Mouse (Mus musculus) neural tube, embryonic 13.5 days (tissue): ENCODE results near the gene Slc43a3. TPM values are rescaled to one million over a fixed set of nuclear protein-coding genes. Genes with fewer than 3 reads are reported as not detected.

Experiments used
- ATAC-seq: fragments of 200-750 bp; cut with Nextera tagmentation; 2 replicates; pipeline ENCODE4 v1.8.0; 2017; ENCODE audit warnings: low read depth, mild to moderate bottlenecking, moderate TSS enrichment, moderate library complexity
- H3K27ac ChIP-seq: fragments of 300-500 bp; sonication (generic); replicated peaks from 2 replicates; pipeline ENCODE4 v1.5.1; 2015; ENCODE audit warnings: moderate library complexity, mild to moderate bottlenecking, inconsistent platforms
- H3K27me3 ChIP-seq: fragments of 300-500 bp; sonication (generic); 2 replicates; pipeline ENCODE4 v1.6.1; 2015; ENCODE audit warnings: mild to moderate bottlenecking, inconsistent platforms
- H3K36me3 ChIP-seq: fragments of 300-500 bp; sonication (generic); 2 replicates; pipeline ENCODE4 v1.6.1; 2015; ENCODE audit warnings: mild to moderate bottlenecking, inconsistent platforms
- H3K4me1 ChIP-seq: fragments of 300-500 bp; sonication (generic); replicated peaks from 2 replicates; pipeline ENCODE4 v1.6.1; 2015; ENCODE audit warnings: inconsistent platforms
- H3K4me2 ChIP-seq: fragments of 300-500 bp; sonication (generic); 2 replicates; pipeline ENCODE4 v1.6.1; 2015; ENCODE audit warnings: inconsistent platforms, mild to moderate bottlenecking, moderate library complexity
- H3K4me3 ChIP-seq: fragments of 300-500 bp; sonication (generic); 2 replicates; pipeline ENCODE4 v1.5.1; 2015; ENCODE audit warnings: mild to moderate bottlenecking, inconsistent platforms
- H3K9ac ChIP-seq: fragments of 300-500 bp; sonication (generic); 2 replicates; pipeline ENCODE4 v1.6.1; 2015; ENCODE audit warnings: moderate library complexity, mild to moderate bottlenecking, inconsistent platforms
- H3K9me3 ChIP-seq: fragments of 300-500 bp; sonication (generic); 2 replicates; pipeline ENCODE4 v1.6.1; 2016; ENCODE audit warnings: inconsistent platforms
- WGBS: fragments of 180-500 bp; shearing (Covaris S2); methylation state at CpG from one replicate; pipeline ENCODE4 v1.1.7; 2015; 5-methylcytosine and 5-hydroxymethylcytosine counted together
- polyA plus RNA-seq: library from polyadenylated mRNA; unstranded; fragments of >200 nt; fragmentation: Nextera tagmentation; extraction: Ambion mirVana; gene quantifications from 2 replicates; pipeline ENCODE4 v1.2.1, GENCODE M21; 2015

The Slc43a3 gene
- polyA plus RNA-seq, 1 experiment from 2014 or later, result 8.6 TPM

DNA sequence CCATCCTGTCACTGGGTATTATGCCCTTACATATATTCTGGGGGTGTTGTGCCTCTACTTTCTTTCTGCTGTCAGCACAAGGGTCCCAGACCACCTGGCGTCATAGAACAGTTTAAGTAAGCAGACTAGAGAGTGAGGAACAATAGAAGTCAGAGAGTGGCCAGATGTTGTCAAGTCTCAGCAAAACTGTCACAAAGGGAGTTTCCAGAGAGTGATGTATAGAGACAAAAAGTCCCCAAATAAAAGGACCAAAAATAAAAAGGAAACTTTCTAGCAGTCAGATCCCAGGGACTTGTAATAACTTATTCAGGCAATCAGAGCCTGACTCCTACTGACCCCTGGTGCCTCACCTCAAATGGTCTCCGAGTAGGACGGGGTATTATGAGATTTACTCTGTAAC, 25.5 kb downstream of the Slc43a3 start:
- no peak for ATAC-seq
- Histone ChIP-seq H3K4me1 (0 out of 2 replicates have a peak, but pooled peaks cover 7% of the 10 kb centered on the region), H3K27me3 (no peaks in the 10 kb centered on the region), H3K36me3 (no peaks in the 10 kb centered on the region), H3K9me3 (no peaks in the 10 kb centered on the region), H3K9ac (no peak overlapping the region), H3K4me2 (no peak overlapping the region), H3K4me3 (no peak overlapping the region), H3K27ac (no peak overlapping the region)
- WGBS, result 72% methylated on average over 3 of the region's 3 CpGs

DNA sequence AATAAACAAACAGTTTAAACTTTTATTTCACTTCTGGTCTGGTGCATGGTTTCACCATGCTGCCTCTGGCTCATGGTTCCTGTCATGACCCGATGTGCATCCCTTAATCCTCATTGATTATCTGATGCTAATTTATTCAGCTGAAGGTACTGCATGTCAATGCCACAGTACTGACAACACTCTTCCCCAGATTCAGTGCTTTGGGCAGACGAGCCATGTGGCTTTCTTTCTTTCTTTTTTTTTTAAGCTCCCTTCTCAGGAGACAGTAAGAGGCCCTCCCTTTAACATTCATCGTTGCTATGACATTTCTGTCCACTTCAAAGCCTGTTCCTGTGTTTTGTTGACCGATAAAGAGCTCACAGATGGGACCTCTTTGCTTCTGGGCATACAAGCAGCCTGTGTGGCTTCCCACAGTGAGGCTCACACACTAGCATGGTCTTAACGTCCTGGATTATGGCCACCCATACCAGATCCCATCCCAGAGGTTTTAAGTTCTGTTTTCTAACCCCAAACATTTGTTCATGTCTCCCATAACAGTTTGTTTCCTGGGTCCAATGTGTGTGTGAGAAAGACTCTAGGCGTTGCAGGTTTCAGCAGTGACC, 26.6 kb downstream of the Slc43a3 start:
- Histone ChIP-seq H3K9ac (no peak overlapping the region), H3K4me2 (no peak overlapping the region), H3K36me3 (no peaks in the 10 kb centered on the region), H3K4me3 (no peak overlapping the region), H3K4me1 (0 out of 2 replicates have a peak, but pooled peaks cover 7% of the 10 kb centered on the region), H3K9me3 (no peaks in the 10 kb centered on the region), H3K27me3 (no peaks in the 10 kb centered on the region), H3K27ac (no peak overlapping the region)
- no peak for ATAC-seq
- 32% methylated on average over 6 of the region's 6 CpGs for WGBS

DNA sequence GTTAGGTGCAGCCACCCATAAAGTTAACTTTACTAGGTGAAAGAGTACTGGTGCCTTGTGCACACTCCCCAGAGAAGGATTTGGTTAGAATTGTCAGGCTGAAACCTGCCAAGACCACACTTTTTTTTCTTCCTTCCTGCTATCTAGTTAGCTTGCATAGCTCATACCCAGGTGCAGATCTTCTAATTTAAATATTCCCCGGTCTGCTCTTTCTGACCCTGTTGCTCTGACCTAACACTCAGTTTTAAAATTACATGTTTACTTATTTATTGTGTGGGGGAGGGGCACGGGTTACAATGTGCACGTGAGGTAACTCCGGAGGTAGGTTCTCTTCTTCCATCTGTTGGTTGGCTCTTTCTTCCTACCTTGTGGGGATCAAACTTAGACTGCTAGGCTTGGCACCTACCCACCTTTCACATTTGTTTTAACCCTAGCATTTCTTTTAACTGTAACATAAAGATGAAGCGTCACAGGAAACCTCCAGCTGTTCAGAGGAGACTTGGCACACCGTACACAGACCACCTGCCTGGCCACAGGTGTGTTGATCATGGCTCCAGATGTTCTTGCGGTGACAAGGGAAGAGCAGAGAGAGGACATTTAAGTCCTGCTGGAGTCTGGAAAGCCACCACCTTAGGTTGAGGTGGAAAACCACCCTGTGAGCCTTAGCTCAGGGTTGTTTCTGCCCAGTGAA, 27.9 kb downstream of the Slc43a3 start:
- no peaks in the 10 kb centered on the region for H3K36me3 ChIP-seq
- H3K27me3 ChIP-seq, result no peaks in the 10 kb centered on the region
- no peak overlapping the region for H3K9ac ChIP-seq
- no peak overlapping the region for H3K27ac ChIP-seq
- WGBS, result 93% methylated on average over 7 of the region's 7 CpGs
- ATAC-seq, result no peak
- H3K9me3 ChIP-seq, result no peaks in the 10 kb centered on the region
- H3K4me1 ChIP-seq, result 0 out of 2 replicates have a peak, but pooled peaks cover 7% of the 10 kb centered on the region
- no peak overlapping the region for H3K4me3 ChIP-seq
- H3K4me2 ChIP-seq, result no peak overlapping the region

DNA sequence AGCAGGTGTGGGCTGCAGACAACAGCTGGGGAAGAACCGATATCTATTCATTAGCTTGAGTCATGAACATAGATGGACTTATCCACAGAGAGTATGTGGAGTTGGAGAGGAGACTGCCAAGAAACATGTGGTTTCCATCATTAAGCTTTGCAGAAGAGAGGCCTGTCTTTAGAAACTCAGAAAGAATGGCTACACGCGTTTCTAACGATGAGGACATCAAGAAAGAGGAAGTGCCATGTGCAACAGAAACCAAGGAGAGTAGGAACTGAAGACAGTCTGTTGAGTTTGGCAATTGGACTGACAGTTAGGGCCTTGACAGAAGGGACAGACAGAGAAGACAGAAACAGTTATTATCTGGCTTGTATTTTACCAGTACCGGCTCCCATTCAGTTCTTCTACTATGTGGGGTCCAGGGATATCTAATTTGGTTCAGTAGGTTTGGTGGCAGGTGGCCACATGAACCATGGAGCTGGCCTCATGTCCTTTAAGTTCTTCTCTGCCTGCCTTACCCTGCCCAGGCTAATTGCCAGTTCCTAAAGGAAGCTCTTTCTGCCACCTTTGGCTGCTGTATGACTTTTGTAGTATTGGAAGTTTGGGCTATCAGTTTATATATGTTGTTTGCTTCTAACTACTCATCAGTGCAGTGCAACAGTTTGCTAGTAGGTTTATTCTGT, 31.1 kb downstream of the Slc43a3 start:
- Histone ChIP-seq H3K4me3 (no peak overlapping the region), H3K4me1 (0 out of 2 replicates have a peak, but pooled peaks cover 7% of the 10 kb centered on the region), H3K9ac (no peak overlapping the region), H3K27ac (no peak overlapping the region), H3K4me2 (no peak overlapping the region), H3K9me3 (no peaks in the 10 kb centered on the region), H3K27me3 (no peaks in the 10 kb centered on the region), H3K36me3 (no peaks in the 10 kb centered on the region)
- ATAC-seq, result no peak
- WGBS, result 93% methylated on average over 5 of the region's 5 CpGs

DNA sequence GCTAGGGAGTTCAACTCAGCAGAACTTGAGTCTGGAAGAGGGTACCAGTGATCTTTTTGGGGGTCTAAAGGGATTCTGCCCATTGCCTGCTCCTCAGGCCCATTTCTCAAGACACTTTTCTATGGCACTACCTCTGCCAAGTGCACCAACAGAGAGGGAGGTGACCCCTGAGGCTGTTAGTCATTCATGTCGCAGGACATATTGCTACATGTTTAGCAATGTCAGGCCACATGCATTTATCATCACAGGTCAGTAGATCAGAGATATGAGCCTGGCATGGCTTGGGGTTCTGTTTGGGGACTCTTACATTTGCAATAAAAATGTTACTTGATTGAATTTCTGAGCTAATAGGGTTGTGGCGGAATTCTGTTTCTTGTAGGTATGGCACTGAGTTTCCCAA, 39.2 kb downstream of the Slc43a3 start:
- no peak for ATAC-seq
- no peaks in the 10 kb centered on the region for H3K27me3 ChIP-seq
- H3K4me3 ChIP-seq, result no peak overlapping the region
- 93% methylated on average over 2 of the region's 2 CpGs for WGBS
- no peak overlapping the region for H3K27ac ChIP-seq
- H3K9ac ChIP-seq, result no peak overlapping the region
- H3K4me1 ChIP-seq, result no peaks in the 10 kb centered on the region
- no peak overlapping the region for H3K4me2 ChIP-seq
- no peaks in the 10 kb centered on the region for H3K36me3 ChIP-seq
- no peaks in the 10 kb centered on the region for H3K9me3 ChIP-seq

DNA sequence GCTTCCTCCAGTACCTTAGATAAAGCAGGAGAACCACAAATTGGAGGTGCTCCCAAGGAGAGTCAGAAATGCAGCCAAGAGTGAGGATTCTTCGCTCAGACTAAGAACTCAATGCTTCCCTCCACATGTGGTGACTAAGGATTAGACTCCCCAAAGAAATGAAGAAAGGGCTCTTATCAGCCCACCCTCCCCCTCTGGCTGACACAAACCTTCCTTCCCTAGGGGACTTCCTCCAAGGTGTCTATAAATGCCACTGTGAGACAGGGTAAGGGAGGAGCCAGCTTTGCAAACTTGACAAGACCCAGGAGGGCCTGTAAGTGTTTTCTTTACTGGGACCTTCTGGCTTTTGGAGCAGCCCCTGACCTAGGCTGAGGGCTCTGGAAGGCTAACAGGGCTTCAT, 43.8 kb downstream of the Slc43a3 start, which contains the start of gene Prg2:
Gene Prg2, plus strand, starts transcription at position 274 of the 400 bp plus-strand sequence.
- Histone ChIP-seq H3K9me3 (no peaks in the 10 kb centered on the region), H3K27ac (no peak within 1 kb of the TSS), H3K9ac (no peak within 1 kb of the TSS), H3K4me1 (no peaks in the 10 kb centered on the region), H3K27me3 (no peaks in the 10 kb centered on the region), H3K36me3 (no peaks in the 10 kb centered on the region), H3K4me3 (no peak within 1 kb of the TSS), H3K4me2 (no peak within 1 kb of the TSS)
- no peak for ATAC-seq
- 63% methylated on average over 1 of the region's 1 CpGs for WGBS

DNA sequence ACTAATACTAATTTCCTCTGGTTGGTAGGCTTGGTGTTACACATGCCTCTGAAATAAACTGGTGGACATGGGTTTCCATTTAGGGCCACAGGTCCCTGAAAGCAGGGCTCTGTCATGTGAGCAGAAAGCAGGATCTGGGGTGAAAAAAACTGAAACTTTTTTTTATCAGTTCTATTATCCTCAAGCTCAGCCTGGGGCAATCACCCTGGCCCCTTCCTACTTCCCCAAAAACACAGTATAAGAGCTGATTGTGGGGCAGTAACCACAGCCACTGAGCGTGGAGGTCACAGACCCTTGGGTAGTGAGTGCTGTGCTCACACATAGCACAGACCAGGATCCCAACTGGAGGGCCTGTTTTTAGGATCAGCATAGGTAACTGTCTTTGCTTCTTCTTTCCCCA, 51.6 kb downstream of the Slc43a3 start, which contains the start of gene Prg3:
Gene Prg3, plus strand, starts transcription at position 286 of the 400 bp plus-strand sequence.
- Histone ChIP-seq H3K4me1 (no peaks in the 10 kb centered on the region), H3K4me3 (no peak within 1 kb of the TSS), H3K36me3 (no peaks in the 10 kb centered on the region), H3K9me3 (no peaks in the 10 kb centered on the region), H3K9ac (no peak within 1 kb of the TSS), H3K27me3 (no peaks in the 10 kb centered on the region), H3K4me2 (no peak within 1 kb of the TSS), H3K27ac (no peak within 1 kb of the TSS)
- no peak for ATAC-seq
- 83% methylated on average over 1 of the region's 1 CpGs for WGBS

DNA sequence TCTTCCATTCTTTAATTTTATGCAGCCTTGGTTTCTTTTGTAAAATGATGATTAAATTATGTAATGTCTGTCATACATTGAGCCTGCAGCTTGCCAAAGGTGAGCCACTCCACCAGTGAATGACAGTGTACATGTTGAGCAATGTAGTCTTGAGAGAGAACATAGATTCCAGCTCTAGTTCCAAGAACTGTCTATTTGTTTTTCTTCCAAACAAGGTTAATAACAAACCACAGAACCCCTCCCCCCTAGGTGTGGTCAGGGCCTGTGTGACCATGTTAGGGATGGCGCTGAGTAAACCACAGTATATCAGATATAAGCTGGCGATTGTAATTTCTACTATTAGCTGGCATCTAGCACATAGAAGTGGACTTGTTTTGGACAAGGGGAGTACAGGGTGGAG, 60.0 kb downstream of the Slc43a3 start:
- no peaks in the 10 kb centered on the region for H3K36me3 ChIP-seq
- WGBS, result 94% methylated on average over 2 of the region's 2 CpGs

DNA sequence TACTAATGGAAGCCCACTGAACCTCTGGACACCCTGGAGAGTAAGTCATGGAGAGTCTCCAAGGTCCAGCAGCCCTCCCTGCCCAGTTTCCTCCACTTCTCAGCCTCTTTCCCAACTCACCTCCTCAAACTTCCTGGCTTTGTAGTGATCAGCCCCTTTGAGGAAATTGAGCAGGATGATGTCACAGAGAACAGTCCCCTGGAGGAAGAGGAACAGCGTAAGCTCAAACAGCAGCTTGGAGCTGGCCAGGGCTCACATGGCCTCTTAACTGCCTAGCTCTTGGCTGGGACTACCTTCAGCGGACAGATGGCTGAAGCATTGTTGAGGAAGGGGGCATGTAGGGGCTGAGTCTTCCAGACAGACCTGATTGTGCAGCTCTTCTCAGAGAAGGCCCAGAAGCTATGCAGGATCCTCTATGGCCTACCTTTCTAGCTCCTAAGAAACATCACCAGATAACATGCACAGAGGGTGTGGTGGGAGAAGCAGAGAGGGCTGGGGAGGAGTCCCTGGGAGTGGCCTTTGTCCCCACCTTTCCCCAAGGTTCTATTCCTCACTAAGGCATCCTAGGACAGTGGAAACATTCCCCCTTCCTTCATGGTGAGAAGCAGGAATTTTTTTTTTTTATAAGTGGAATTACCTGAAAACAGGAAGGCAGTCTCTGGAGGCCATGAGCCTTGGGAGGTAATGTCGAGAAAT, 63.3 kb downstream of the Slc43a3 start:
- H3K27me3 ChIP-seq, result no peaks in the 10 kb centered on the region
- H3K4me1 ChIP-seq, result no peaks in the 10 kb centered on the region
- H3K9me3 ChIP-seq, result no peaks in the 10 kb centered on the region
- no peak overlapping the region for H3K4me2 ChIP-seq
- H3K9ac ChIP-seq, result no peak overlapping the region
- no peak for ATAC-seq
- no peak overlapping the region for H3K27ac ChIP-seq
- no peak overlapping the region for H3K4me3 ChIP-seq
- 83% methylated on average over 3 of the region's 3 CpGs for WGBS
- H3K36me3 ChIP-seq, result no peaks in the 10 kb centered on the region

More for the DNA sequence above, 60.0 kb downstream of the Slc43a3 start:
- Histone ChIP-seq H3K4me3 (no peak overlapping the region), H3K4me2 (no peak overlapping the region), H3K27ac (no peak overlapping the region), H3K9ac (no peak overlapping the region), H3K9me3 (no peaks in the 10 kb centered on the region), H3K27me3 (no peaks in the 10 kb centered on the region), H3K4me1 (no peaks in the 10 kb centered on the region)
- no peak for ATAC-seq

DNA sequence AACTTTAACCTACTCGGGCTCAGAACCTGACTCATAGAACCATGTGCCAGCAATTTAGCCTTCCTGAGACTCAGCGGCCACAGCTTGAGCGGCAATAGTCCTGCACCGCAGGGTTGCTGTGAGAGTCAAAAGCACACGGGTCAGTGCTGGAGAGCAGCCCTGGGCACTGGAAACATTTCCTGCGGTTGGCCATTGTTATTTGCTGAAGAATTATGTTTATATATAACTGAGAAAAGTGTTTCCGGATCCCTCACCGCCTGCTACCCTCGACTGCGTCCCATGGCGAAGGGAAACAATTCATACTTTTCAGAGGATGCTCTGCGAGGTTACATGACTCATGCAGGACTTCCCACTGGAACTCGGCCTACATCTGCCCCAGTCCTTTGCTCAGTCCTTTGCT, 65.1 kb downstream of the Slc43a3 start:
- 69% methylated on average over 13 of the region's 13 CpGs for WGBS
- ATAC-seq, result no peak

DNA sequence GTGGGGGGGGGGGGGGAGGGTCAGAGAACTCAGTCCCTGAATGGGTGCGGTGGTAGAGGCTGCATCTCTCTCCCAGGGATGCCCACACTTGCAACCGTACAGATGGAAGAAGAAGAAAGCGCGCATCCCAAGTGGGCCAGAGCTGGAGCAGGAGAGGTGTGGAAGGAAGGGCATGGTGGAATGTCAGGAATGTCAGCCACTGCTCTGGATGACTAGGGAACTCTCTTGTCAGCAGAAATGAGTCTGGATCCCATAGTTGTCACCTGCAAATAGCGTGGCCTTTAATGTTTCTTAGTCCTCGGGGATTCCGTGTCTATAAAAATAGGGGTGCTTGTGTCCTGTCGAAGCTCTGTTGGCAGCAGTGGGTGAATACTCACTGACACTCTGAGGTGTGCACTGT, 66.2 kb downstream of the Slc43a3 start:
- H3K9ac ChIP-seq, result no peak overlapping the region
- H3K27ac ChIP-seq, result no peak overlapping the region
- no peak overlapping the region for H3K4me3 ChIP-seq
- no peaks in the 10 kb centered on the region for H3K36me3 ChIP-seq
- H3K9me3 ChIP-seq, result no peaks in the 10 kb centered on the region
- no peaks in the 10 kb centered on the region for H3K27me3 ChIP-seq
- 79% methylated on average over 8 of the region's 8 CpGs for WGBS
- H3K4me1 ChIP-seq, result no peaks in the 10 kb centered on the region
- no peak for ATAC-seq
- H3K4me2 ChIP-seq, result no peak overlapping the region

More for the DNA sequence above, 65.1 kb downstream of the Slc43a3 start:
- Histone ChIP-seq H3K4me2 (no peak overlapping the region), H3K27ac (no peak overlapping the region), H3K36me3 (no peaks in the 10 kb centered on the region), H3K27me3 (no peaks in the 10 kb centered on the region), H3K9me3 (no peaks in the 10 kb centered on the region), H3K4me3 (no peak overlapping the region), H3K4me1 (no peaks in the 10 kb centered on the region), H3K9ac (no peak overlapping the region)

DNA sequence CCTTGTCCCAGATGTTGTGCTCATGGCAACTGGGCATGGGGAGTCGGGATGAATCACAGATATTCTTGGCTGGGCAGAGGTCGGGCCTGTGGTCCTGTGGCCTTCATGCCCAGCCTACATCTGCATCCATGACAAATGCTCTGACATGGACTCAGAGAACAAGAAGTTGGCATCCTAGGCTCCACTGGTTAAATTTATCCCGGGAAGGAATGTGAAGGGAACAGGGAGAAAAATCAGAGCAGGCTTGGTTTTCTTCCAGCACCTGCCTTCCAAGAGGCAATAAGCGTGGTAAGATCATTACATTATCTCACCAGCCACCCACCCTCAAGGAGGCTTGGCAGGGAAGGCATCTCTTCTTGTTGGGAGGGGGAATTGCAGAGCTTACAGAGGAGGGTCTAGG, 68.0 kb downstream of the Slc43a3 start:
- Histone ChIP-seq H3K4me1 (no peaks in the 10 kb centered on the region), H3K9ac (no peak overlapping the region), H3K9me3 (no peaks in the 10 kb centered on the region), H3K27ac (no peak overlapping the region), H3K4me2 (no peak overlapping the region), H3K36me3 (no peaks in the 10 kb centered on the region), H3K4me3 (no peak overlapping the region), H3K27me3 (no peaks in the 10 kb centered on the region)
- no peak for ATAC-seq
- 88% methylated on average over 4 of the region's 4 CpGs for WGBS
